Mouse (Mus musculus) liver, adult 2 months (tissue): ENCODE data around the gene Hmcn2.

Experiments
- CTCF ChIP-seq: fragments of 200-500 bp; IDR thresholded peaks from 2 replicates; pipeline ENCODE4 v1.5.1; 2011; ENCODE audit warnings: low read depth, low read length, control low read depth
- POLR2A ChIP-seq: fragments of 200-500 bp; IDR thresholded peaks from 2 replicates; pipeline ENCODE4 v1.6.1; 2011; ENCODE audit warnings: low read length, control low read depth; ENCODE audit not compliant: insufficient read depth; ENCODE audit errors: extremely low read depth

GRCm38 (mm10) chr2:31376057-31376456 is 61.8 kb downstream of the Hmcn2 start:
- TF ChIP-seq CTCF (no peak), POLR2A (no peak)
